Mouse (Mus musculus): Measurements from ENCODE around the gene Gm2007.
"Not testable (repeated sequence)": the region's sequence is repeated elsewhere in the genome, so short reads cannot be mapped to it uniquely, and the experiment has no call there.

The Gm2007 gene

GRCm38 (mm10) chr2:175741237-175741636 lies at the start of gene Gm2007:
Gene Gm2007 (plus strand): TSS chr2:175741537.
- not testable (repeated sequence) for DNase-seq

- DNase-seq = not testable (repeated sequence)
Observed at GRCm38 (mm10) chr2:175703546-175703945, 37.8 kb upstream of the Gm2007 start, which contains the start of gene Zfp969. Gene Zfp969 (minus strand): TSS chr2:175703646.

DNA sequence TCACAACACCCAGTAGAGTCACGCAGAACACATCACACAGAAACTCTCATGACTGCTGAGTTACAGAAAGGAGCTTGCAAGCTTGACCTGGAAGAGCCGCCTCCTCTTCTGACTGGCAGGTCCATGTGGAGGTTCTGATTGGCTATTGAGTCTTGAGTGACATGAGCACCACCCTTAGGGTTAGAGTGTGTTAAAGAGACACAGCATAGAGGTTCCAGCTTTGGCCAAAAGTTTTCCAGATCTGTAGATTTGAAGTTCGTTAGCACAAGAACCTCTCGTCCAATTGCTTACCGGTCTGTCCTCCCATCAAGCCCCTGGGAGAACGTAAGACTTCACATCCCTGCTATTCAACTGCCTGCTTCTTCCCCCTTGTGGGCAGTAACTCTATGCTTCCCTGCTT lies 59.7 kb downstream of the Gm2007 start, which contains the start of gene Gm14288:
Gene Gm14288 (minus strand): TSS at position 101 of the 400 bp plus-strand sequence.
- DNase-seq = not testable (repeated sequence)

Measured in cerebellum, adult 9-11 months (tissue).